Mouse (Mus musculus): Measurements from ENCODE around the gene Trim25.

The Trim25 gene

DNA sequence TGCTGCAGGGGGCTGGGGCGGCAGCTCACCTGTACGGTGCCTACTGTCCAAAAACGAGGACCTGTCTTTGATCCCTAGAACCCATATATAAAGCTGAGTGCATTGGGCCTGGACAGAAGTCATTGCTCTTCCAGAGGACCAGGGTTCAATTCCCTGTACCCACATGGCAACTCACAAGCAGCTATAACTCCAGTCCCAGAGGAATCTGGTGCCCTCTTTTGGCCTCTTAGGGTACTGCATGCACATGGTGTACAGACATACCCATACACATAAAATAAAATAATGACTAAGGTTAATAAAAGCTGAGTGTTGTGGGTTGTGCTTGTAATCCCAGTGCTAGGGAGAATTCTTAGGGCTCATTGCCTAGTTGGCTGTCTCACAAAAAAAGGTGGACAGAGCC, 66.1 kb downstream of the Trim25 start:
- DNase-seq (ENCODE audit: low spot score) = no peak

DNA sequence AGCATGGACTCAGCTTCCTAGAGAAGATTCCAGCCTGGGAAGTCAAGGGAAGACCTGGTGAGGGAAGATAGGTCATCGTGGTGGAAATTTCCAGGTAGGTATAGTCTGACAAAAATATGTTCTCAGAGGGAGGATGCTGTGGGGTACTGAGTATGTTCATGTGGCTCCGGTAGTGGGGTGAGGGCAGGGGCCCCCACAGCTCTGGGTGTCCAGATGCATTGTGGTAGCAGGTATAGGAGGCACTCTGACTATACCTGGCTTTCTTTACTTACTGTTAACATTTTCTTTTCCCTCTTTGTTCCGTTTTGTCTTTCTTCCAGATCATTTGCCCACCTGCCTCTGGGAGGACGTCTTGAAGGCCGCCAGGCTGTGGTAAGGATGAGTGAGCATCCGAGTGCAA, 67.0 kb downstream of the Trim25 start:
- DNase-seq (ENCODE audit: low spot score) = no peak

DNA sequence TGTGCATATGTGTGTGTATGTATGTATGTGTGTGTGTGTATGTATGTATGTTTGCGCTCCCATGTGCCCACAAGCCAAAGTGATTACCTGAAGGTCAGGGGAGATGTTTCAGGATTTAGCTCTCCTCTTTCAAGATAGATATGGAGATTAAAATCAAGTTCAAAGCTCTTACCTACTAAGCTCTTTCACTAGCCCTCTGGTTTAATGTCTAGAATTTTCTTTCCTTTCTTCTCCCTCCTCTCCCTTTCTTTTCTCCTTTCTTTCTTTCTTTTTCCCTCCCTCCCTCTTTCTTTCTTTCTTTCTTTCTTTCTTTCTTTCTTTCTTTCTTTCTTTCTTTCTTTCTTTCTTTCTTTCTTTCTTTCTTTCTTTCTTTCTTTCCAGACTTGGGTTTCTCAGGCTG, 67.6 kb downstream of the Trim25 start, which contains the start of gene Dgke:
Dgke (minus strand) TSS at position 101 of the 400 bp plus-strand sequence.
- DNase-seq (ENCODE audit: low spot score) = no peak

DNA sequence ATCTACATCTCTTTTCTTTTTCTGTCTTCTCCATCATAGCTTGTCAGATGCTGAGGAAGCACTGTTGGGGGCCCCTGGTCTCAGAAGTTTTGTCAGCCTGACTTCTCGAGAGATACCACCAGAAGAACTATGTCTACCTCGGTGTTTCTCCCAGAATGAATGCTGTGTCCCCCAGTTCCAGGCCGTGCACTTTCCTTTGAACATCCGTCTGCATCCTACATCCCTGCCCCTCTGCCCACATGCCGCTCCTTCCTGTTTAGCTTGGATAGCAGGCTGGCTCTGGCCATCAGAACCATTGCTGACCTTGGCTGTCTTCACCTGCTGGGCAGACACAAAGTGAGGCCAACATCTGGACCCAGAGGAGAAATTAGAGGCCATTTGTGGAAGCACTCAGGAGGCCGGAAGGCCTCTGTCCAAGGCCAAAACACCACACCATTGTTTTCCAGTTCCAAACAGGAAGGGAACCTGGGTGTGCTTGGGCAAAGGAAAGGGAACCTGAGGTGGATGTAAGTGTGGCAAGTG, 68.2 kb downstream of the Trim25 start:
- DNase-seq (ENCODE audit: low spot score) = no peak

DNA sequence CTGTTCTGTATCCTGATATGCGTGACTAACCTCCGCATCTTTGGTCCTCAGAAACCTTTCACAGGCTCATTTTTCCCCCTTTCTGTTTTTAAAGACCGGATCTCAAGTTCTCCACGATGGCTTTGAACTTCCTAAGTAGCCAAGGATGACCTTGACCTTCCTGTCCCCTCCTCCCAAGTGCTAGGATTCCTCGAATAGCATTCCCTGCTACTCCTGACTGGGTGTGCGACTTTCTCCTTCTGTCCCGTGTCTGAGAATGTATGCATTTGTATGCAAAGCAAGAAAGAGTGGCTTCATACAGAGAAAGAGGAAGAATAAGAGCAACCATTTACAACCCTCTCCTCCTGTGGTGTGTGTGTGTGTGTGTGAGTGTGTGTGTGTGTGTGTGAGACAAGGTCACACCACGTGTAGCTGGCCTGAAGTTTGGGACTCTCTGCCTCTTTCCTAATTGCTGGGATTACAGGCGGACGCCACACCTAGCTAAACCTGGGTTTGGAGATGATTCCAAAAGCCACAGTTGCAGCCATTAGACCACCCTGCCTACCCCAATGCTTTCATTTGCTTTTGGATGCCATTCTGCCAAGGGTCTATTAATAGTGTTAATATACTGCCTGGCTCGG, 68.8 kb downstream of the Trim25 start:
- DNase-seq (ENCODE audit: low spot score) = no peak

DNA sequence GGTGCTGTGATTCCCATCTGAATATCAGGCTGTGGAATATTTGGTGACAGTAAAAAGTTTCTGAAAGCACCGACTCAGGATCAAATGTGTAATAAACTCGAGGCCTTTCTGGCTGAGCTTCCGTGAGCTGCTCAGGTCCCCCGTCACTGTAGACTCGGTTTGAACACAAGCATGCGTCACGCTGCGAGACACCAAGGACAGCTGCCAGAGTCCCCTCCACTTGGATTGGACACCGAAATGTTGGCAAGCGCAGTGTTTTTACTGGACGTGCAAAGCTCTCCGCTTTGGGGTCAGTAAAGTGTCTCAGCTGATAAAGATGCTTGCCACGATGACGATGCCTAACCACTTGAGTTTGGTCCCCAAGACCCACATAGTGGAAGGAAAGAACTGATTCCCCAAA, 69.5 kb downstream of the Trim25 start:
- DNase-seq (ENCODE audit: low spot score) = no peak

DNA sequence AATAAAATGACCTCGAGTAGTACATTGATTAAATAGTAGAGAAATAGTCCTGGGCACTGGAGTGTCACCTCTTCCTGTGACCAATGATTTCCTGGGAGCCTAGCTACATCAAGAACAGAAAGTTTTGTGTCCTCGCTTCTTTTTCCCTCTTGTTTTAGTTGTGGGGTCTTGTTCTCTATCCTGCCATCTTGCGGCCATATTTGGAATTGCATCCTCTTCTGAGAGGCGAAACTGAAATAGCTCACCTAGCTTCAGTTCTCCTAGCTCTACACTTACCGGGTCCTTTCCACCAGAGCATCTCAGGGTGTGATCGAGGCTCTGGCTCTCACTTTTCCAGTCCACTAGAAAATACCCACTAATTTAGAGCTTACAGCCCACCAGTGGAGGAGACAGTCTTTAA, 70.1 kb downstream of the Trim25 start:
- no peak for DNase-seq (ENCODE audit: low spot score)
